Mouse (Mus musculus): ENCODE results near the gene Caap1. TPM values are rescaled to one million over a fixed set of nuclear protein-coding genes. Genes with fewer than 3 reads are reported as not detected.

Caap1 gene
- 10.1 and 11.1 TPM in 2 replicates for polyA plus RNA-seq (2015; fragmentation: Nextera tagmentation; extraction: Ambion mirVana)

DNA sequence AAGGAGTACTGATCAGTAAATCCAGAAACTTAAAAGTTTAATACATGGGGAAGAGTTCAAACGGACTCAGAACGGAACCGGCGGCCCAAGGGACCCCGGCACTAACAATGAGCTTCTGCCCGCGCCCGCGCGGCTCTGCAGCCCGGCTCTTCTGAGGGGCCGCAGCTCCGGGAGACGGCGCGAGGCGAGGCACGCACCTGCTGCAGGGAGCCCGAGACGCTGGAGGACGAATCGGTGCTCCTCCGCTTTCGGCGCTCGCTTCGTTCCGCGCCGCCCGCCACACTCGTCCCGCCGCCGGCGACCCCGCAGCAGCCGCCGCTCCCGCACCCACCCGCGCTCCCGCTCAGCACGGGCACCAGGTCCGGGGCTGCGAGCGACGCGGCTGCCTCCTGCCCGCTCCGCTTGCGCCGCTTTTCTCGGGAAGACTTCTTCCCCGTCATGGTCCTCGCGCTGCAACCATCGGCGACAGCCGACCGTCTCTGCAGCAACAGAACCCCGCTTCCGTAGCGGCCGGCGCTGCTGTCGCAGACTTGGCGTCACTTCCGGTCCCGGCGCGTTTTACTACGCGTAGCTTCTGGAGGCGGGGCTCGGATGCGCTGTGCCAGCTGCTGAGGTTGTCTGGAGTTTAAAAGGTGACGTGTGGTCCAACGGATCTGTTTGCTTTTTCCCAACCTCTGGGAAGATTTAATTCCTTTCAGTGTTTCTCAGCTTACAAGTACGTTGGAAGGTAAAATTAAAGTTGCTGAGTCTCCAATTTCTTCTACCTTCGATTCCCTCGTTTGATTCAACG, at the start of gene Caap1, which contains the start of gene Gm10306:
Caap1 (minus strand) TSS at position 532 of the 790 bp plus-strand sequence.
Gm10306 (plus strand) TSS at position 282 of the 790 bp plus-strand sequence.
- Histone ChIP-seq H3K27me3 (replicated peaks) (no peaks in the 10 kb centered on the region), H3K4me3 (peak within 1 kb of the TSS; percentile 81), H3K4me2 (peak within 1 kb of the TSS; percentile 75), H3K9me3 (no peaks in the 10 kb centered on the region), H3K27ac (replicated peaks) (peak within 1 kb of the TSS; percentile 73), H3K4me1 (peaks cover 10% of the 10 kb centered on the region), H3K9ac (peak within 1 kb of the TSS; percentile 92), H3K36me3 (no peaks in the 10 kb centered on the region)
- WGBS: 2% methylated on average over 83 of the region's 83 CpGs
- peak; percentile 94 for ATAC-seq (ENCODE audit: extremely low read depth, insufficient number of reproducible peaks, low FRiP score, low TSS enrichment)

DNA sequence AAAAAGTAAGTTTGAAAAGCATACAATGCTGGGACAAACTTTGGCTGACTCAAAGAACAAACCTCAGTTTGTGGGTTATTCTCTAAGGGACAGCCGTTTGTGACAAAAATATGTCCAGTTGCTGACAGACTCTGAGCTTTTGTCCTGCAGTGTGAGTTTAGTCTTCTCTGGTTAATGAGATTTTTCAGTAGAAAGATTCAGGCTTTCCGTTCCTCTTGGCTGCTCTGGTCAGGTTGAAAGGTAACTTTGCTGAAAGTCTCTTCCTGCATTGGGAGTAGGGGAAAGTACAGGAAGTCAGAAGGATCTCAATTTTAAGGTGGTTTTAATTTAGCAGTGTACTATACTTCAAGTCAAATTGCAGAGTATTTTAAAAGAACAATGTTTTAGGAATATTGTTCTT, 49.0 kb upstream of the Caap1 start:
- WGBS: 84% methylated on average over 2 of the region's 2 CpGs
- Histone ChIP-seq H3K27ac (replicated peaks) (no peak overlapping the region), H3K4me2 (no peak overlapping the region), H3K9me3 (no peaks in the 10 kb centered on the region), H3K27me3 (replicated peaks) (no peaks in the 10 kb centered on the region), H3K4me3 (no peak overlapping the region), H3K36me3 (no peaks in the 10 kb centered on the region), H3K4me1 (peaks cover 25% of the 10 kb centered on the region), H3K9ac (no peak overlapping the region)
- no peak for ATAC-seq (ENCODE audit: extremely low read depth, insufficient number of reproducible peaks, low FRiP score, low TSS enrichment)

DNA sequence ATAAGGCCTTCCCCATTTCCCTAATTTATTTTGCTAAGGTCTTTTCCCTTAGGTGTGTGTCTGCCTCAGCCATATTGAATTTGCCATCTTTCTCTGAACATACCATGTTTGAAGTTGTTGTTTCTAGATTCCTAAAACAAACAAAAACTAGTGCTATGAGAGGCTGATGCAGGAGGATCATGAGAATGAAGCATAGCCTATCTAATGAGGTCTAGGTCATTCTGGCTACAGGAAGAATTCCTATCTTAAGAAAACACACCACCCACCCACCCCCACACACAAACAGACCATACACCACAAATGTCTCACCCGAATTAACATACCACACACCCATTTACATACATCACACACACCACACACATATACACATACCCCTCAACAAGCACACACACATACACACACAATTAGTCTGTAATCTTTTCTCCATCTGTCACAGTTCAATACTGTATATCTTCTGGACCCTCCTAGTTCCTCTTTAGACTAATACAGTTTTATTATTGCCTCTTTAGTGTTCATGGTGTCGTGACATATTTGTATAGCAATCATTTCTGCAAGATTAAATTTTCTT, 47.9 kb upstream of the Caap1 start:
- Histone ChIP-seq H3K4me3 (0 out of 2 replicates have a peak overlapping the region, but pooled peaks have one; percentile 100), H3K36me3 (no peaks in the 10 kb centered on the region), H3K4me1 (peaks cover 25% of the 10 kb centered on the region), H3K9me3 (no peaks in the 10 kb centered on the region), H3K9ac (no peak overlapping the region), H3K27me3 (replicated peaks) (no peaks in the 10 kb centered on the region), H3K27ac (replicated peaks) (no peak overlapping the region), H3K4me2 (peak overlapping the region; percentile 80)
- 73% methylated on average over 2 of the region's 2 CpGs for WGBS
- ATAC-seq (ENCODE audit: extremely low read depth, insufficient number of reproducible peaks, low FRiP score, low TSS enrichment): no peak

DNA sequence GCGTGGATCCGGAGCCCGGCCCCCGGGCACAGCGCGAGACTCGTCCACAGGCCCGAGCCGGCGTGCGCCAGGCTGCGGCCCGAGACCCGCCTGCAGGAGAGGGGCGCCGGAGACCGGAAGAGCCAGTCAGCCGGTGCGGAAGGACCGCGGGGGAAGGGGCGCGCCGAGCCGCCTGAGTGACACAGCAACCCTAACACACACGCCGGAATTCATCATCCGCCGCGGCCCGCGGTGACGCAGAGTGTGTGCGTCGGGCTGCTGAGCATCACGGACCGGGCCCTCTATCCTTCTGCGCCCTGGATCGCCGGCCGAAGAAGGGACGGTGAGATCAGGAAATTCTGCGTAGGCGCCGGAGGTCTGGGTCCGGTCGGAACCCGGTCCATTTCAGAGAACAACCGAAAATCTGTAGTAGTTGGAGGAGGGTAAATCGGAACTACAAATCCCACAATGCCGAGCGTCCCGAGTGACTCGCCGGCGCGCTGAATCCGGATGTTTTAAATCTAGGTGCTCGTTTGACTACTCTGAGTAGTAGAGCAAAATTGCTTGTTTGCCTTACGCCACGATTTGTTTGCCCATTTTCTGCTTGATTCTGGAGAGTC, 46.5 kb upstream of the Caap1 start, which contains the start of gene Plaa:
Plaa (minus strand) TSS at position 214 of the 599 bp plus-strand sequence.
- Histone ChIP-seq H3K9ac (peak within 1 kb of the TSS; percentile 97), H3K4me2 (peak within 1 kb of the TSS; percentile 80), H3K4me1 (peaks cover 25% of the 10 kb centered on the region), H3K27me3 (replicated peaks) (no peaks in the 10 kb centered on the region), H3K9me3 (no peaks in the 10 kb centered on the region), H3K36me3 (no peaks in the 10 kb centered on the region), H3K27ac (replicated peaks) (peak within 1 kb of the TSS; percentile 91), H3K4me3 (peak within 1 kb of the TSS; percentile 100)
- ATAC-seq (ENCODE audit: extremely low read depth, insufficient number of reproducible peaks, low FRiP score, low TSS enrichment): peak; percentile 97
- under 1% methylated on average over 61 of the region's 61 CpGs for WGBS

DNA sequence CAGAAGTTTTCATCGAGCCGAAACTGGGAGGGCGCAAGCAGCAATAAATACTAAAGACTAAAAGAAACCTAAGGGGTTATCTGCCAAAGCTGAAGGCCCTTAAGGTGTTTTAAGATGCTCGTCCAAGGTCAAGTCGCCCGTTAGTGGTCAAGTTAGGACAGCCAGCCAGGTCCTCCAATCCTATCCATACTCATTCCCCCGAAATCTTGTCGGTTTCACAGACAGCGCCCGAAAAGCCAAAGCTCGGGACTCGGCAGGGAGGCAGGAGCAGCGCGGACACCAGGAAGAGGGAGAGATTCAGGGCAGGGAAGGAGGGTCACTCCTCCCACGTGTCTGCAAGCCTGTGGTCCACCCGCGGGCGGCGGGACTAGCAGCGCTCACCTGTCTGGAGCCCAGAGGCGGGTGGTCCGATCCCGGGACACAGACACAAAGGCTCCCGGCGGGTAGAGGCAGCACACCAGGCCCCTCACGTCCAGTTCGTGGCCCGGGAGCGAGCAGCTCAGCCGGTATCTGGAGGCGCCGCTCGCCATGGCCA, 46.0 kb upstream of the Caap1 start:
- Histone ChIP-seq H3K9me3 (no peaks in the 10 kb centered on the region), H3K4me3 (peak overlapping the region; percentile 100), H3K36me3 (no peaks in the 10 kb centered on the region), H3K27ac (replicated peaks) (peak overlapping the region; percentile 91), H3K9ac (peak overlapping the region; percentile 97), H3K4me2 (peak overlapping the region; percentile 80), H3K27me3 (replicated peaks) (no peaks in the 10 kb centered on the region), H3K4me1 (peaks cover 25% of the 10 kb centered on the region)
- peak; percentile 34; the same call in 1 of the 2 replicates for ATAC-seq (ENCODE audit: extremely low read depth, insufficient number of reproducible peaks, low FRiP score, low TSS enrichment)
- WGBS: under 1% methylated on average over 33 of the region's 33 CpGs

DNA sequence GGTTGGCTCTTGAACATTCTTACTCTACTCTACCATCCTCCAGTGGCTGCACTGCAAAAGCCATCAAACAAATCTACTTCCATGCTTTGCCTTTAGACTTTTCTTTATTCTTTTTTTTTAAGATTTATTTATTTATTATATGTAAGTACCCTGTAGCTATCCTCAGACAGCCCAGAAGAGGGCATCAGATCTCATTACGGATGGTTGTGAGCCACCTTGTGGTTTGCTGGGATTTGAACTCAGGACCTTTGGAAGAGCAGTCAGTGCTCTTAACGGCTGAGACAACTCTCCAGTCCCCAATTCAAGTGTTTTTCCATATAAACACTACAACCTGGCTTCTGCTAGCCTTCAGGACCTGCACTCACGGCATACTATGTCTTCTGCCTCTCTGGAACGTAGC, 44.8 kb upstream of the Caap1 start:
- peak overlapping the region; percentile 100; the same call in 1 of the 2 replicates for H3K4me3 ChIP-seq
- H3K27ac ChIP-seq (replicated peaks): no peak overlapping the region
- no peaks in the 10 kb centered on the region for H3K9me3 ChIP-seq
- ATAC-seq (ENCODE audit: extremely low read depth, insufficient number of reproducible peaks, low FRiP score, low TSS enrichment): no peak
- no peaks in the 10 kb centered on the region for H3K36me3 ChIP-seq
- H3K9ac ChIP-seq: no peak overlapping the region
- H3K27me3 ChIP-seq (replicated peaks): no peaks in the 10 kb centered on the region
- 83% methylated on average over 4 of the region's 4 CpGs for WGBS
- peaks cover 25% of the 10 kb centered on the region for H3K4me1 ChIP-seq
- peak overlapping the region; percentile 80 for H3K4me2 ChIP-seq

DNA sequence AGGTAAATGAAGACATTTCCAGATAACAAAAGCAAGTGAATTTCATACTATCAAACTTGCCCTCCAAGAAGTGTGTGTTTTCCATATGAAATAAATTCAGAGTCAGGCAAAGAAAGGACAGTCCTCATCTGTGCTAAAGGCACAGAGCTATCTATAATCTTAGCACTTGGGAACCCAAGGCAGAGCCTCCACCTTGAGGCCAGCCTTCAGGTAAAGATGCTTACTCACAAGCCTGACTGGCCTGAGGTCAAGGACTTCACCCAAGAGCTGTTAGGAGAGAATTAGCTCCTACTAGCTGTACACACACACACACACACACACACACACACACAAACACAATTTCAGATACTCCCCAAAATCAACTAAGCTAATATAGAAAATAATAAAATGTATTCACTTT, 36.1 kb upstream of the Caap1 start:
- no peak for ATAC-seq (ENCODE audit: extremely low read depth, insufficient number of reproducible peaks, low FRiP score, low TSS enrichment)
- Histone ChIP-seq H3K4me2 (no peak overlapping the region), H3K9ac (no peak overlapping the region), H3K4me3 (no peak overlapping the region), H3K9me3 (no peaks in the 10 kb centered on the region), H3K27me3 (replicated peaks) (no peaks in the 10 kb centered on the region), H3K4me1 (peaks cover 22% of the 10 kb centered on the region), H3K36me3 (no peaks in the 10 kb centered on the region), H3K27ac (replicated peaks) (no peak overlapping the region)

DNA sequence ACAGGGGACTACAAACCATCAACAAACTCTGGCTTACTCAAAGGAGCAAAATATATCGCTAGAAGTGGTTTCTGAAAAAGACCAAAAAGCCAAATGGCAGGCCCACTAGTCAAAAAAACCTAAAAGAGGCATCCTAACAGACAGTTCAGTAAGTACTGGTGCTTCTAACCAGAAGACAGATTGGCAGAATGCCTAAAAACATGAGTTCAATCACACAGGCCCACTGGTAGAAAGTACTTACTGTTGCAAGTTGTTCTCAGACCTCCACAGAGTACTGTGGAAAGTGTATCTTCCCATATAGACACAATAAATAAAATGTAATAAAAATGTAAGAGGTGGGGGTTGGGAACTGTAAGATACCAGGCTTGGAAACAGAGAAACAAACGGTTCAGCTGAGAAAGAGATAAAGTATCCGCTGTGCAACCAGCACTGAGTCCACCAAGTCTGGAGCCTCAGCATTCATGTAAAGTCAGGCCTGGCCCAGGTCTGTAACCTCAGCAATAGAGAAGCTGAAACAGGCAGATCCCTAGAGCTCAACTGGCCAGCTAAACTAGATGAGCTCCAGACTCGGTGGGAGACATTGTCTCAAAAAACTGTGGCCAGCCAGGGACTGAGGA, 35.3 kb upstream of the Caap1 start:
- Histone ChIP-seq H3K4me3 (no peak overlapping the region), H3K4me1 (peaks cover 22% of the 10 kb centered on the region), H3K27ac (replicated peaks) (no peak overlapping the region), H3K36me3 (no peaks in the 10 kb centered on the region; the same call in 1 of the 2 replicates), H3K9ac (no peak overlapping the region), H3K9me3 (no peaks in the 10 kb centered on the region), H3K27me3 (replicated peaks) (no peaks in the 10 kb centered on the region), H3K4me2 (no peak overlapping the region)
- no peak for ATAC-seq (ENCODE audit: extremely low read depth, insufficient number of reproducible peaks, low FRiP score, low TSS enrichment)
- 63% methylated on average over 4 of the region's 4 CpGs for WGBS

DNA sequence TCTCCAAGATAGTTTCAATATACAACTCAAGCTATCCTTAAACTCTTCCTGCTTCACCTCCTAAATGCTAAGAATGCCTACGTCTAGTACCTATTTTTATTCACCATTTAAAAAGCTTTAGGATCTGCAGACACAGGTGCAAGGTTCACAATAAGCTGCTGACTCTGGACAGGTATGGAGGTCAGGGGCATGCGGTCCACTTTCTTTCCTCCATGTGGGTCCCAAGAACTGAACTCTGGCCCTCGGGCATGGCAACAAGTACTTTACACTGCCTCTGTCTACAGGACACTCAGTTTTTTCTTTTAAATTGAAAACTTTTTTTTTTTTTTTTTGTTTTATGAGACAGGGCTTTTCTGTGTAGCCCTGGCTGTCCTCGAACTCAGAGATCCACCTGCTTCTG, 16.1 kb upstream of the Caap1 start:
- no peaks in the 10 kb centered on the region for H3K4me1 ChIP-seq
- no peaks in the 10 kb centered on the region for H3K27me3 ChIP-seq (replicated peaks)
- H3K4me3 ChIP-seq: no peak overlapping the region
- no peaks in the 10 kb centered on the region for H3K9me3 ChIP-seq
- H3K9ac ChIP-seq: no peak overlapping the region
- H3K4me2 ChIP-seq: no peak overlapping the region
- no peak for ATAC-seq (ENCODE audit: extremely low read depth, insufficient number of reproducible peaks, low FRiP score, low TSS enrichment)
- H3K27ac ChIP-seq (replicated peaks): no peak overlapping the region
- WGBS: 88% methylated on average over 4 of the region's 4 CpGs
- H3K36me3 ChIP-seq: peaks cover 71% of the 10 kb centered on the region

DNA sequence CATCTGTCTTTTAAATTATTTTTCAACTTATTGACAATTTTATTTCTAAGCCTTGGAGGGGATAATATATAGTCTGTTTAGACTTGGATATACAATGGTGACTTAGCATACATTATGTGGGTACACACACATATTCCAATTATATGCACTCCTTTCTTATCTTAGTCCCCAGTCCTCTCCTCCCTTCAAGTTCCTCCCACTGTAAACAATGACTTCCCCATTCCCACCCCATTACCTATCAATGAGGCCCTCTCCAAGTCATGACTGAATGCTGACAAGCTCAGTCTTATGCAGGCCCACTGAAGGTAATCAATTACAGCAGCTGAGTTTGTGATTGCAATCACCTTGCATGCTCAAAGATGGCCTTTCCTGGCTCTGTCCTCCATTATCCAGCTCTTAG, 7.7 kb upstream of the Caap1 start:
- no peaks in the 10 kb centered on the region for H3K27me3 ChIP-seq (replicated peaks)
- H3K4me1 ChIP-seq: no peaks in the 10 kb centered on the region
- no peak overlapping the region for H3K27ac ChIP-seq (replicated peaks)
- H3K36me3 ChIP-seq: peaks cover 19% of the 10 kb centered on the region
- no peaks in the 10 kb centered on the region for H3K9me3 ChIP-seq
- ATAC-seq (ENCODE audit: extremely low read depth, insufficient number of reproducible peaks, low FRiP score, low TSS enrichment): no peak
- no peak overlapping the region for H3K9ac ChIP-seq
- no peak overlapping the region for H3K4me2 ChIP-seq
- H3K4me3 ChIP-seq: no peak overlapping the region
